Mouse (Mus musculus): Measurements from ENCODE around the gene Tnfaip3. TPM values are rescaled to one million over a fixed set of nuclear protein-coding genes. Genes with fewer than 3 reads are reported as not detected.

Tnfaip3 gene
- 1 to 10 TPM; 6.0 to 7.1 (median 6.4) TPM for total RNA-seq (2022)

- peak; percentile 90 to 95 for DNase-seq (ENCODE audit: low spot score in 2 of 2)
These were observed at the start of gene Tnfaip3 for GRCm38 (mm10) chr10:19015257-19015862. Tnfaip3 (minus strand) TSS chr10:19015657.

- DNase-seq (ENCODE audit: low spot score in 2 of 2) = no peak
These were observed 49.5 kb upstream of the Tnfaip3 start for GRCm38 (mm10) chr10:19064651-19065601.

GRCm38 (mm10) chr10:19063670-19064069, 48.2 kb upstream of the Tnfaip3 start:
- DNase-seq (ENCODE audit: low spot score in 2 of 2) = no peak

DNA sequence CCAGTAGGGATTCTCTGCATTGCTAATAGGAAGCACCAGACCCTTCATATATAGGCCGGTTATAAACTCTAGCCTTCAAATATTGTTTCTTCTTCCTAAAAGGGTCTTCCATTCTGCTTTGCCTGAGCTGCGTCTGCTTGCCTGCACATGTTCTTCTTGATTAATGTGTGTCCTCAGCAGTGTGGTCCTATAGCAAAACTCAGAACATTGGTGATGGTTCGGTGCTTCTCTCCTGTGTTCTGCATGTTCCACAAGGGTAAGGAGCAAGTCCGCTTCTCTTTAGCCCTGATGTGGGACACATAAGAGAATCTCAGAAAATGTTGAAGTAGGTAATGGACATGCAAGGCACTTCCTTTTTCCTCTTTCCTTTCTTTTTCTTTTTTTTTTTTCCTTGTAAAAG, 47.8 kb upstream of the Tnfaip3 start:
- no peak for DNase-seq (ENCODE audit: low spot score in 2 of 2)

DNA sequence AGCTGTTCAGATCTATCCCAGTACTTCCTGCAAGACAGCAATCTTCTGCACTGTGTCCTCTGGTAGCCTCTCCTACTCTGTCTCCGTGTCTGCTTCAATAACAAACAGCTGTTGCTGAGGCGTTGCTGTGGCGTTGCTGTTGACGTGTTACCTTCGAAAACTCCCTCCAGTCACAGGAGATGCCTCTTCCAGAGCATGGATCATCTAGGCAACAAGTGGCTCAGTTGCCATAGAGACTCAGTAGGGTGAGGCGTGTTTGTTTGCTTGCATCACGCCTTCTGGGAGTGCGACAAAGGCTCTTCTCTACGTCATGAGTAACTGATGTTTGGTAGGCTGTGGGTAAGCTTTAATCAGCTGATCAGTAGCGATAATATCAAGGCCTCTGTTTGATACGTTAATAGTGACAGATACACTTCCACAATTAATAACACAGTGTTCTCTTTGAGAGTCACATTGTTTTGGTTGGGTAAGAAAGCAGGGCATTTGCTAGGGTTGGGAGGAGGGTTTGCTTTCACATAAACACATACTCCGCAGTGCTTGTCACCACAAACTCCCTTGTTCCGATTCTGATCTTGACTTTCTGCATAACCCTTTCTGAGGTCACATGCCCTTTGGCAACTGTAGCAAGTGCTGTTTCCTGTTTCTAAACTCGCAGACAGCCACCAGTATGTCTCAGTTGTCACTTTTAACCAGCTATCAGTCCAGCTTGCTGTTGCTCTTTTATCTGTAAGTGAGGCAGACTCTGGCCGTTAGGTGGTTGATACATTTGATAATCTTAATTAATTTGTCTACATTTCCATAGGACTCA, 46.8 kb upstream of the Tnfaip3 start:
- peak in 1 of 2 experiments; percentile 6 for DNase-seq (ENCODE audit: low spot score in 2 of 2)

- no peak for DNase-seq (ENCODE audit: low spot score in 2 of 2)
These were observed 45.7 kb upstream of the Tnfaip3 start for GRCm38 (mm10) chr10:19061201-19061600.

- DNase-seq (ENCODE audit: low spot score in 2 of 2) = no peak
These were observed 38.1 kb upstream of the Tnfaip3 start for GRCm38 (mm10) chr10:19053524-19053923.

GRCm38 (mm10) chr10:19045986-19046385, 30.5 kb upstream of the Tnfaip3 start:
- no peak for DNase-seq (ENCODE audit: low spot score in 2 of 2)

- no peak for DNase-seq (ENCODE audit: low spot score in 2 of 2)
These were observed 29.5 kb upstream of the Tnfaip3 start for GRCm38 (mm10) chr10:19044765-19045516.

DNA sequence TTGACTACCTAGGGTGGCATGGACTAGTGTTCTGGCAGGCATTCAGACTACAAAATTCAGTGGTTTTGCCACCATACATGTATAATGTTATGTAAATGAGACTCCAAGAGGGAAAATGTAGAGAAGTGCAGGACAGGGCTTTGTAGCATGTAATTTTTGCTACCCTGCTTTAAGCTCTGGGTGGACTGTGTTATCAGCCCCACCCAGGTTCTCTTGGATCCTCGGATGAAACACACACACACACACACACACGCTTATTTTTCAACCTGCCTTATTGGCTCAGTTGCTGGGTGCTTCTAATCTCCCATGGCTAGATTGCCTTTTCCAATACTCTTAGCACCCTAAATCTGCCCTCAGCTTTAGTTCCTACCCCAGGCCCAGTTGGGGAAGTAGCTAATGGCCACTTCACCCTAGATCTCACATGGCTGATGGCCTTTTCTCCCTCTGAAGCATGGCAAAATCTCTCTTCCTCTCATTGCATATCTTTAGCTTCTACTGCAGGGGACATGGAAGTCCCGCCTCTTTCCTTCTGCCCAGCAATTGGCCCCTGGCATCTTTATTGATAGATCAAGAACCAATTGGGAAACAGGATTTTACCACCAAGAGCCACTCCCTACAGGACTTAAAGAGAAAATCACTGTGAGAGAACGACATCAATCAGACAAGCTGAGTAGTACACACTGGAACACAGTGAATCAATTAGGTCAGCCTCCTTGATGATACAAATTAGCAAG, 28.2 kb upstream of the Tnfaip3 start:
- DNase-seq (ENCODE audit: low spot score in 2 of 2) = peak in 1 of 2 experiments; percentile 17

DNA sequence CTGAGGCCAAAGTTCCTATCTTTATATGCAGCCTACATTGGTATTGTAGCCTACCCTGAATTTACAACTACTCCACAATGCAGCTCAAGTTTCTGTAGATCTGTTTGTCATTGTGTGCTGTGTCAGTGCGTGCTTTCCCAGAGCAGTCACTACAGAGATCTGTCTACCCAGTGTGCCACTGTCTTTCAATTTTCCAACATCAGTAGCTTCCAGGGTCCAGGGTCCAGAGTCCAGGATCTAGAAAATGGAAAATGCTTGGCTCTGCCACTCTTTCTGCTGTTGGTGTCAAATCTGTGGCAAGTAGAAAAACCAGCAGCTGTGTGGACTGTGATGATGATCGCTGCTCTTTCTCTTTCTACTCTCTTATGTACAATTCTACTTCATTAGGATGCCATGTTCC, 24.7 kb upstream of the Tnfaip3 start:
- no peak for DNase-seq (ENCODE audit: low spot score in 2 of 2)

DNA sequence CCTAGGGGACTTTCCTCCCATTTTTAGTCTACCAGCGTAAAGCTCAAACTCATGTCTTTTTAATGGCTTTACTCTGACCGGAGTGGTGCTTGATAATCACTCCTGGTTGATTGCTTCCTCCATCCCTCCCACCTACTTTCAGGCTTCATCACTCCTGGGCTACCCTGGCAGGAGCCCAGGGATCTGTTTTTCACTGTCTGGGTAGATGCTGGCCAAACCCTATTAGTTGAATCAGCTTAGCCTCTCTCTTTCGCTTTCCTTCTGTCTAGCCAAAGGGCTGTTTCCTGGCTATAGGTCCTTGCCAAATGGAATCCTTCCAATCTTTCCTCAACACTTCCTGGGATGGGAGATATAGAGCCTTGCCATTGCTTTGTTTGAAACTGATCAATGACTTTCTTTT, 19.3 kb upstream of the Tnfaip3 start:
- DNase-seq (ENCODE audit: low spot score in 2 of 2) = no peak

DNA sequence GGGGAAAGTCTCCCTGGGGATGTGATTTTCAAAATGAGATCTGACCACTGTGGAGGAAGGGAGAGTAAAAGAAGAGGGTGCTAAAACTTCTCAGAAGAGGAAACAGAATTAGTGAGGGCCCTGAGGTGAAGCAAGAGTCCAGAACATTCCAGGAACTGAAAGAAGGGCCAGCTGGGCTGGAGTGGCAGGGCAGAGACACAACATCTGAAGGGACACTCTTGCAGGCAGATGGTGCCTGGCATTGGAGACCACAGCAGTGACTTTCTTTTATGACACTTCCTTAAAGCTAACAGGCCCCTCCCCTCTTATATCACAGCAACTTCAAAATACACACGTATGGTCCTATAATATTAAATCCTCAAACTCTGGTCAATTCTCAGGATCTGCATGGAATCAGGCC, 18.2 kb upstream of the Tnfaip3 start:
- no peak for DNase-seq (ENCODE audit: low spot score in 2 of 2)

GRCm38 (mm10) chr10:19031875-19032274, 16.4 kb upstream of the Tnfaip3 start:
- no peak for DNase-seq (ENCODE audit: low spot score in 2 of 2)

GRCm38 (mm10) chr10:19030628-19031027, 15.2 kb upstream of the Tnfaip3 start:
- DNase-seq (ENCODE audit: low spot score in 2 of 2) = no peak

- no peak for DNase-seq (ENCODE audit: low spot score in 2 of 2)
These were observed 11.3 kb upstream of the Tnfaip3 start for GRCm38 (mm10) chr10:19026710-19027109.

- no peak for DNase-seq (ENCODE audit: low spot score in 2 of 2)
These were observed 8.9 kb upstream of the Tnfaip3 start for GRCm38 (mm10) chr10:19024353-19024752.

- no peak for DNase-seq (ENCODE audit: low spot score in 2 of 2)
These were observed 8.3 kb upstream of the Tnfaip3 start for GRCm38 (mm10) chr10:19023622-19024326.

GRCm38 (mm10) chr10:19022272-19022671, 6.8 kb upstream of the Tnfaip3 start:
- no peak for DNase-seq (ENCODE audit: low spot score in 2 of 2)

Data from layer of hippocampus, adult 8-10 months (tissue).